Mouse (Mus musculus) lung, postnatal 14 days (tissue): Measurements from ENCODE around the gene Yjefn3.
A peak's percentile ranks its signal among the peaks of the same experiment; 100 is the strongest.

Experiments
- DNase-seq: peaks from one replicate; pipeline ENCODE4 v3.0.0; 2021

Yjefn3 gene

GRCm38 (mm10) chr8:69877992-69878391 lies 24.5 kb downstream of the Yjefn3 start:
- no peak for DNase-seq

DNA sequence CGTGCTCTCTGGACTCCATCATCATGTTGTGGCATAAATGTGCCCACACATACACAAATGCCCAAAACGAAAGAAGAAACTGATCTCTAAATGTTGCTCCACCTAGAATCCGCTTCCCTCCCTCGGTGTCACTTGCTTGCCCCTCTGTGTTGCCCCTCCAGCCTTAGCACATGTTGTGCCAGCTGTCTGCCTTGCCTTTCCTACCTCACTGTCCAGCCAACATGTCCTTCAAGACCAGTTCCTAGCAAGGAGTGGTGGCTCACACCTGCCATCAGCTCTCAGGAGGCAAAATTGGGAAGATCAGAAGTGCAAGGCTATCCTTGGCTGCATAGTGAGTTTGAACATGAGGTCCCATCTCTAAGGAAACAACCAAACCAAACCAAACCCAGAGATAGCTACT lies 25.1 kb downstream of the Yjefn3 start:
- no peak for DNase-seq

GRCm38 (mm10) chr8:69876967-69877366 lies 25.5 kb downstream of the Yjefn3 start:
- DNase-seq, result no peak

GRCm38 (mm10) chr8:69876097-69876496 lies 26.4 kb downstream of the Yjefn3 start:
- DNase-seq, result no peak

GRCm38 (mm10) chr8:69874654-69875053 lies 27.9 kb downstream of the Yjefn3 start:
- no peak for DNase-seq

- DNase-seq, result peak; percentile 74
Measured at GRCm38 (mm10) chr8:69874155-69874554, 28.4 kb downstream of the Yjefn3 start.

- DNase-seq, result no peak
Measured at GRCm38 (mm10) chr8:69870907-69871306, 31.6 kb downstream of the Yjefn3 start.

GRCm38 (mm10) chr8:69870003-69870765 lies 32.3 kb downstream of the Yjefn3 start:
- DNase-seq, result no peak

DNA sequence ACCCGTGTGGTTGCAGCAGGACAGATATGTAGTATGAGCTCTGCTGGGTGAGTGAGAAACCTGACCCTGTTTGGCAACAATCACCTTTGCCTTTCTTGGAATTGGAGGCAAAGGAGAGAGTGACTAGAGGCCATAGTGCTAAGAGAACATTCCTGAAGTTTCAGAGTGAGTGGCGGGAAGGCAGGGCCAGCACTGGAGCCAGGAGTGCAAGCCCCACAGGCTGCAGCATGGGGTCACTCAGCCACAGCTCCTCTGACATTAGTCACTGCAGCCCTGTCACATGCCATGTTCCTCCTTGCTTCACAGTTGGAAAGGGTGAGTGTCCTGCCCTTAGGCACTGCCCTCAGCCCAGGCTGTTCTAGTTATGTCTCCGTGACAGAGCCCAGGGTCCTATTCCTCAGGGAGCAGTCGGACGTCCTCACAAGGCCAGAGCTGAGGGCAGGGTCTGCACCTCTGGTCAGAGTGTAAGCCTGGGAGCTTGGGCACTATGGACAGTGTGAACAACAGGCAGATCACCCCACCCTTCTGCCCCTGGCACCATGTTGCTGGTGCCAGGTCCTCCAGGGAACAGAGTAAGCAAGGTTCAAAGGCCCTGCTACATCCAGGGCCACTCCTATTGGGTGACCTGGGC lies 34.7 kb downstream of the Yjefn3 start:
- DNase-seq, result peak; percentile 28

- DNase-seq, result no peak
Measured at GRCm38 (mm10) chr8:69864180-69864579, 38.3 kb downstream of the Yjefn3 start.

GRCm38 (mm10) chr8:69863387-69864020 lies 39.0 kb downstream of the Yjefn3 start:
- no peak for DNase-seq

- DNase-seq, result no peak
Measured at GRCm38 (mm10) chr8:69861251-69861650, 41.3 kb downstream of the Yjefn3 start.

GRCm38 (mm10) chr8:69860807-69861206 lies 41.7 kb downstream of the Yjefn3 start:
- DNase-seq, result no peak

DNA sequence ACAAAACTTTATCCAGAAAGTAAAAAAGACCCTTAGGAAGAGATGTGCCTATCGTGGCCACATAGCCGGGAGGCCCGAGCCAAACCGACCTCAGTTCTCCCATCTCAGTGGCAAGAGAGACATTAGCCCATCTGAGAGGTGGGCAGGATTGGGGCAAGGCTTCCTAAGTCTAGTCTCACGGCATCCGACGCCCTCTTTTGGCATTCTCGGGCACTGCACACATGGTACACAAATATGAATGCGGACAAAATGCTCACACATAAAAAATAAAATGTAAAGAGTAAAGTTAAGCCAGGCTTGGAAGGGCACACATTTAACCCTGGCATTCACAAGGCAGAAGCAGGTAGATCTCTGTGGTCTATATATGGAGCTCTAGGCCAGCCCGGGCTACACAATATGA lies 48.6 kb downstream of the Yjefn3 start:
- no peak for DNase-seq

GRCm38 (mm10) chr8:69850926-69851506 lies 51.5 kb downstream of the Yjefn3 start:
- DNase-seq, result no peak

GRCm38 (mm10) chr8:69849899-69850298 lies 52.6 kb downstream of the Yjefn3 start:
- DNase-seq, result no peak

DNA sequence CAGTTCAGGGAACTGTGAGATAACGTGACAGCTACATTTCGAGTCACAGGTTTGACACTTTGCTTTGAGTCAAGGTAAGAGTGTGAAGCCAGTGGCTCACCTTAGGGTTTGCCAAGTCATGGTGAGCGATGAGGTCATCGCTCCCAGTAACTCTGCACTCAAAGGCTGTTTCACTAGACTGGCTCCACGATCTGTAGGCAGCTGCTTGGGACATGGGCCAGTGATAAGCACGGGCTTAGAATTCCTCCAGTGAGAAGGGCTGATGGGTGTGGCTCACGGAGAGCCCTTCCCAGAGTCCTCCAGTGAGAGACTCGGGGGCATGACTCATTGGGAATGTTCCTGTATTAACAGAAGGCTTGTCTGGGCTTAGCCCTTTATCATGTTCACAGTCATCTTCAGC lies 53.6 kb downstream of the Yjefn3 start:
- DNase-seq, result peak; percentile 35

- no peak for DNase-seq
Measured at GRCm38 (mm10) chr8:69847167-69848065, 55.1 kb downstream of the Yjefn3 start.
